Mouse (Mus musculus) forebrain, postnatal 0 days (tissue): ENCODE data around the gene Tbc1d9b. TPM values are rescaled to one million over a fixed set of nuclear protein-coding genes. Genes with fewer than 3 reads are reported as not detected.

Experiments
- ATAC-seq: fragments of 200-750 bp; cut with Nextera tagmentation; 2 replicates; pipeline ENCODE4 v1.8.0; 2017; ENCODE audit warnings: mild to moderate bottlenecking, moderate library complexity
- DNase-seq: peaks from one replicate; pipeline ENCODE4 v3.0.0-alpha.2; 2015
- H3K27ac ChIP-seq: fragments of 300-500 bp; sonication (generic); 2 replicates; pipeline ENCODE4 v1.5.1; 2014; ENCODE audit warnings: low read depth, mild to moderate bottlenecking, antibody characterized with exemption, low read length, moderate library complexity, mixed read lengths
- H3K27me3 ChIP-seq: fragments of 300-500 bp; sonication (generic); 2 replicates; pipeline ENCODE4 v1.6.1; 2014; ENCODE audit warnings: mild to moderate bottlenecking, low read length, mixed read lengths; ENCODE audit not compliant: insufficient read depth
- H3K36me3 ChIP-seq: fragments of 300-500 bp; sonication (generic); 2 replicates; pipeline ENCODE4 v1.6.1; 2014; ENCODE audit warnings: mild to moderate bottlenecking, moderate library complexity; ENCODE audit not compliant: insufficient read depth
- H3K4me1 ChIP-seq: fragments of 300-500 bp; sonication (generic); 2 replicates; pipeline ENCODE4 v1.6.1; 2014; ENCODE audit warnings: antibody characterized with exemption; ENCODE audit not compliant: insufficient read depth
- H3K4me2 ChIP-seq: fragments of 300-500 bp; sonication (generic); 2 replicates; pipeline ENCODE4 v1.6.1; 2014; ENCODE audit warnings: low read depth, mild to moderate bottlenecking, moderate library complexity
- H3K4me3 ChIP-seq: fragments of 300-500 bp; sonication (generic); 2 replicates; pipeline ENCODE4 v1.5.1; 2014; ENCODE audit warnings: low read depth, low read length, mixed read lengths
- H3K9ac ChIP-seq: fragments of 300-500 bp; sonication (generic); 2 replicates; pipeline ENCODE4 v1.6.1; 2014; ENCODE audit warnings: mild to moderate bottlenecking
- H3K9me3 ChIP-seq: fragments of 300-500 bp; sonication (generic); 2 replicates; pipeline ENCODE4 v1.6.1; 2016; ENCODE audit warnings: low read length
- CTCF ChIP-seq: sonication (generic); IDR thresholded peaks from 2 replicates; pipeline ENCODE4 v1.5.1; 2016; ENCODE audit warnings: antibody characterized with exemption, control low read depth, low read depth
- WGBS: fragments of 180-500 bp; shearing (Covaris S2); extraction: QIAGEN DNeasy Blood & Tissue Kit; methylation state at CpG from one replicate; pipeline ENCODE4 v1.1.7; 2014; 5-methylcytosine and 5-hydroxymethylcytosine counted together
- polyA plus RNA-seq: library from polyadenylated mRNA; unstranded; fragments of >200 nt; fragmentation: Nextera tagmentation; extraction: Ambion mirVana; gene quantifications from 2 replicates; pipeline ENCODE4 v1.2.1, GENCODE M21; 2015
- total RNA-seq: library from RNA; depleted of rRNA; stranded (reverse); fragments of >200 nt; gene quantifications from 2 replicates; pipeline ENCODE4 v1.2.3, GENCODE M21; 2014

Tbc1d9b gene
- total and polyA plus RNA-seq, 2 experiments from 2014 or later: 30.4 to 59.3 TPM

DNA sequence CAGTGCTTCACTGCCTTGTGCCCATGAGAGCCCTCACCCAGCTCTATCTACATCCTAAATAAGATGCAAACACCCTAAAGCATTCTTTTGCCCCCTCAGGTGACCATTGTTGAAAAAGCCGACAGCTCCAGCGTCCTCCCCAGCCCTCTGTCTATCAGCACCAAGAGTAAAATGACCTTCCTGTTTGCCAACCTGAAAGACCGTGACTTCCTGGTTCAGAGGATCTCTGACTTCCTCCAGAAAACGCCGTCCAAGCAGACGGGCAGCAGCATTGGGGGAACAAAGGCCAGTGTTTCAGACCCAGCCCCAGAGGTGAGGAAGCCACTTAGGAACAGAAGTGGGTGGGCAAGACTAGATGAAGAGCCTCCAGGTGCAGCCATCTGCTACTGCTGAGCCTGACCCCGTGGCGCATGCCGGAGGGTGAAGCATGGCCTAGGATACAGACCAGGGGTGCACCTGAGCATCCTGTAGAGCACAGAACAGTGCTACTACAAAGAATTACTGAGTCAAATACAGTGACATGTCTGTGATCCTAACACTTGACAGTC lies 18.5 kb downstream of the Tbc1d9b start:
- Histone ChIP-seq H3K4me2 (no peak overlapping the region), H3K27ac (no peak overlapping the region), H3K27me3 (no peaks in the 10 kb centered on the region), H3K9ac (no peak overlapping the region), H3K4me3 (no peak overlapping the region), H3K4me1 (no peaks in the 10 kb centered on the region), H3K36me3 (peaks cover 96% of the 10 kb centered on the region), H3K9me3 (no peaks in the 10 kb centered on the region)
- no peak for TF ChIP-seq CTCF
- WGBS: 90% methylated on average over 9 of the region's 9 CpGs
- DNase-seq (no peak), ATAC-seq (no peak)

DNA sequence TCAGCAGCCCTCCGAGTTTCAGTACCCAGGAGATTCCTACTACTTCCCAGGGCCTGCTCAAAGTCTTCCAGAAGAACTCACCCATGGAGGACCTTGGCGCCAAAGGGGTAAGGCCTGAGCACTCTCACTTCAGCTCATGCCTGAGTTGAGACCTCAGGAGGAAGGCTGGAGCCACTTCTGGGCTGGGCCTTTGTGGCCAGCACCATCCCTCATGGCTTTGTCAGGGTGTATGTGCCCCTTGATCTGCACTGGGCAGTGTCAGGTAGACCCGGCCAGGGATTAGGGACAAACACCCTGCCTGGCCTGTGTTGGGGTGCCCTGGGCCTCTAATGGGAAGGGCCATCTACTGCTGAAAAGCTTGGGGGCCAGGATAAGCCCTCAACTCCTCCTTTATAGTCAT lies 20.2 kb downstream of the Tbc1d9b start:
- no peak for TF ChIP-seq CTCF
- DNase-seq: no peak
- Histone ChIP-seq H3K9ac (no peak overlapping the region), H3K4me1 (no peaks in the 10 kb centered on the region), H3K36me3 (peaks cover 97% of the 10 kb centered on the region), H3K4me3 (no peak overlapping the region), H3K27ac (no peak overlapping the region), H3K27me3 (no peaks in the 10 kb centered on the region), H3K9me3 (no peaks in the 10 kb centered on the region), H3K4me2 (no peak overlapping the region)
- no peak for ATAC-seq
- 92% methylated on average over 3 of the region's 3 CpGs for WGBS

DNA sequence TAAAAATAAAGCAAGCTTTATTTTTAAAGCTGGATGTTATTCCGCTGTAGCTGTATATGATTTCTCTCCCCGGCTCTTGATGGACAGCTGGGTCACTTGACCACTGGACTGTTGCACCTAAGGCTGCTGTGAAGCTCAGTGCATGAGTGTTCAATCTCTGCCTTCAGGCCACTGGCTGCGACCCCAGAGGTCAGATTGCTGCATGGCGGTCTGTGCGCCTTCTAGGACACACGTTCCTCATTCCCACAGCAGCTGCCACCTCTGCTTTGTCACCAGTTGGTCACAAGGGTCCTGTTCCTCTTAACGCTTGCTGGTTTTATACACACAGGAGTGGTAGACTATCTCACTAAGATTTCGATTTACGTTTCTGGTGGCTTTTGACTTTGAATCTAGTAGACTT lies 23.0 kb downstream of the Tbc1d9b start:
- H3K9me3 ChIP-seq: no peaks in the 10 kb centered on the region
- H3K4me1 ChIP-seq: no peaks in the 10 kb centered on the region
- H3K36me3 ChIP-seq: peaks cover 98% of the 10 kb centered on the region
- H3K27me3 ChIP-seq: no peaks in the 10 kb centered on the region
- no peak for TF ChIP-seq CTCF
- H3K9ac ChIP-seq: no peak overlapping the region
- H3K4me3 ChIP-seq: no peak overlapping the region
- 87% methylated on average over 9 of the region's 9 CpGs for WGBS
- DNase-seq (no peak), ATAC-seq (no peak)
- H3K27ac ChIP-seq: no peak overlapping the region
- H3K4me2 ChIP-seq: no peak overlapping the region

DNA sequence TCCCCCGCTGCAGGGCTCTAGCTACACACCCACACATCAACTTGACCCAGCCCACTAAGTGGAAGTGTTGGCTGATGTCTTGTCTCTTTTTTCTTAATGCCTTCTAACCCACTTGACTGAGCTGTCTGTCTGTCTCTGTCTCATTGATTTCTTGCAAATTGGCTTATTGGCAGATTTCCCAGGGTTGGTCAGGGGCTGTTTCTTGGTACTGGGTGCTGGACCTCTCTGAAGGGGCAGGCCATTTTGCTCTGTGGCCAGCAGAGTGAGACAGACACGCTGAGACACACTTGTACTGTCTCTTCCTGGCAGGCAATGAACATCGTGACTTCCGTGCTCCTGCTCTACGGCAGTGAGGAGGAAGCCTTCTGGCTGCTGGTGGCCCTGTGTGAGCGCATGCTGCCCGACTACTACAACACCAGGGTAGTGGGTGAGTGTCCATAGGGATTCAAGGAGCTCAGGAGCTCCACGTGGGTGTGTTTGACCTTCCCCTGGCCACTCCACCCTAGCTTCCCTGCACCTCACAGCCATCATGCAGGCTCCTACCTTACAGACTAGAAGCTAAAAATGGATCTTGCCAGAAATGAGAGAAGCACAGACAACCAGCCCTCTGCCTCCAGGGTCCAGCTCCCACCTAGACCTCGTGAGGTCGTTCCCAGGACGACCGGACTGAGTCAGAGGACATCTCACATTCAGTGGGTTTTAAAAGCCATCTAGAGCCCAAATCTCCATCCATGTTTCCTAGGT lies 23.8 kb downstream of the Tbc1d9b start:
- Histone ChIP-seq H3K4me3 (no peak overlapping the region), H3K36me3 (peaks cover 98% of the 10 kb centered on the region), H3K27ac (no peak overlapping the region), H3K27me3 (no peaks in the 10 kb centered on the region), H3K4me1 (no peaks in the 10 kb centered on the region), H3K9me3 (no peaks in the 10 kb centered on the region), H3K4me2 (no peak overlapping the region), H3K9ac (no peak overlapping the region)
- DNase-seq: no peak
- WGBS: 87% methylated on average over 12 of the region's 12 CpGs
- TF ChIP-seq CTCF: no peak
- no peak for ATAC-seq

DNA sequence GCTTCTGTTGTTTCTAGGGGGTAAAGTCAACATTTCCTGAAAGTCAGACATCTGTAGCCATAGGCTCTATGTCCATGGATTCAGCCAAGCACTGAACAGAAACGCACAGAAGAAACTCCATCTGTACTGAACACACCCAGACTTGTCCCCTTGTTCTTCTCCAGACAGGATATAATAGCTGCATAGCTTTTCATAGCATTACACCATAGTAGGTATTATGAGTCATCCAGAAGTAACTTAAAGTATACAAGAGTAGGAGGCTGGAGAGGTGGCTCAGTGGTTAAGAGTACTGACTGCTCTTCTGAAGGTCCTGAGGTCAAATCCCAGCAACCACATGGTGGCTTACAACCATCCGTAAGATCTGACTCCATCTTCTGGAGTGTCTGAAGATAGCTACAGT lies 24.6 kb downstream of the Tbc1d9b start:
- Histone ChIP-seq H3K9me3 (no peaks in the 10 kb centered on the region), H3K4me3 (no peak overlapping the region), H3K4me2 (no peak overlapping the region), H3K27me3 (no peaks in the 10 kb centered on the region), H3K9ac (no peak overlapping the region), H3K36me3 (peaks cover 97% of the 10 kb centered on the region), H3K27ac (no peak overlapping the region), H3K4me1 (no peaks in the 10 kb centered on the region)
- WGBS: 88% methylated on average over 2 of the region's 2 CpGs
- TF ChIP-seq CTCF: no peak
- DNase-seq: no peak
- ATAC-seq: no peak

DNA sequence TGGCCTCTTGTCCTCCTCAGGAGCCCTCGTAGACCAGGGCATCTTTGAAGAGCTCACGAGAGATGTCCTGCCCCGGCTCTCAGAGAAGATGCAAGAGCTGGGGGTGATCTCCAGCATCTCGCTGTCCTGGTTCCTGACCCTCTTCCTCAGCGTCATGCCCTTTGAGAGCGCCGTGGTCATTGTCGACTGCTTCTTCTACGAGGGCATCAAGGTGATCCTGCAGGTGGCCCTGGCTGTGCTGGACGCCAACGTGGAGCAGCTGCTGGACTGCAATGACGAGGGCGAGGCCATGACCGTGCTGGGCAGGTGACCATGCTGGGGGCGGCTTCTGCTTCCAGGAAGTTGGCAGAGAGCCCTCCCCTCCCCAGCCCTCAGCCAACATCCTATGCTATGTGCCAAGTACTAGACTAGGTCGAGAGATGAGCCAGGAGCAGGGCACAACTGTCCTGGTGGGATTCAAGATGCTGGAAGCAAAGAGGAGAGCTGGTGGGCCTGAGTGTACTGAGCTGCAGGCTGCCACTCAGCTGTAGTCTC lies 25.6 kb downstream of the Tbc1d9b start:
- H3K9me3 ChIP-seq: no peaks in the 10 kb centered on the region
- ATAC-seq: no peak
- TF ChIP-seq CTCF: no peak
- no peaks in the 10 kb centered on the region for H3K4me1 ChIP-seq
- no peak for DNase-seq
- H3K27ac ChIP-seq: no peak overlapping the region
- 92% methylated on average over 16 of the region's 16 CpGs for WGBS
- H3K4me3 ChIP-seq: no peak overlapping the region
- no peaks in the 10 kb centered on the region for H3K27me3 ChIP-seq
- H3K36me3 ChIP-seq: peaks cover 95% of the 10 kb centered on the region
- no peak overlapping the region for H3K9ac ChIP-seq
- no peak overlapping the region for H3K4me2 ChIP-seq

DNA sequence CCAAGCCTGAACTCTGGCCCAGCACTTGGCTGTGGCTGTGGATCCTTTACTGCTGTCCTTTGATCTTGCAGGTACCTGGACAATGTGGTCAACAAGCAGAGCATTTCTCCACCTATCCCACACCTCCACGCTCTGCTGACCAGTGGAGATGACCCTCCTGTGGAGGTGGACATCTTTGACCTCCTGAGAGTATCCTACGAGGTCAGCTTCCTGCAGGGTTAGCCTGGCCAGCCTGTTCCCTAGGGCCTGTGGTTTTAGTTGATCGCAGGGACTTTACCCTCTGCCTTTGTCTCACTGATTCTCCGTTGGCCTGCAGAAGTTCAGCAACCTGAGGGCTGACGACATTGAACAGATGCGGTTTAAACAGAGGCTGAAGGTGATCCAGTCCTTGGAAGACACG lies 27.1 kb downstream of the Tbc1d9b start:
- Histone ChIP-seq H3K36me3 (peaks cover 94% of the 10 kb centered on the region), H3K9ac (no peak overlapping the region), H3K27ac (no peak overlapping the region), H3K27me3 (no peaks in the 10 kb centered on the region), H3K4me2 (no peak overlapping the region), H3K4me1 (no peaks in the 10 kb centered on the region), H3K4me3 (no peak overlapping the region), H3K9me3 (no peaks in the 10 kb centered on the region)
- WGBS: 96% methylated on average over 7 of the region's 7 CpGs
- ATAC-seq (no peak), DNase-seq (no peak)
- TF ChIP-seq CTCF: no peak
